Mouse (Mus musculus) heart, postnatal 10 days (tissue): ENCODE measurements around the gene Syce2. TPM values are rescaled to one million over a fixed set of nuclear protein-coding genes. Genes with fewer than 3 reads are reported as not detected.
A peak's percentile ranks its signal among the peaks of the same experiment; 100 is the strongest.

Source experiments
- DNase-seq, 2 experiments: peaks; one replicate each; pipeline ENCODE4 v3.0.0; 2021
- intact Hi-C: fragments of 180-260 bp; cut with DNase I; formaldehyde crosslinking; loops from one replicate; pipeline ENCODE4 v1.15.1; 2025
- total RNA-seq, 2 experiments: library from RNA; stranded (reverse); gene quantifications; 2 replicates each; pipeline ENCODE4 v1.2.3; 2021

Gene Syce2
- total RNA-seq, 2 experiments from 2014 or later: 6.9 TPM

GRCm38 (mm10) chr8:84841514-84841913 lies 30.4 kb upstream of the Syce2 start:
- no peak for DNase-seq
- intact Hi-C loops: no loop called here

DNA sequence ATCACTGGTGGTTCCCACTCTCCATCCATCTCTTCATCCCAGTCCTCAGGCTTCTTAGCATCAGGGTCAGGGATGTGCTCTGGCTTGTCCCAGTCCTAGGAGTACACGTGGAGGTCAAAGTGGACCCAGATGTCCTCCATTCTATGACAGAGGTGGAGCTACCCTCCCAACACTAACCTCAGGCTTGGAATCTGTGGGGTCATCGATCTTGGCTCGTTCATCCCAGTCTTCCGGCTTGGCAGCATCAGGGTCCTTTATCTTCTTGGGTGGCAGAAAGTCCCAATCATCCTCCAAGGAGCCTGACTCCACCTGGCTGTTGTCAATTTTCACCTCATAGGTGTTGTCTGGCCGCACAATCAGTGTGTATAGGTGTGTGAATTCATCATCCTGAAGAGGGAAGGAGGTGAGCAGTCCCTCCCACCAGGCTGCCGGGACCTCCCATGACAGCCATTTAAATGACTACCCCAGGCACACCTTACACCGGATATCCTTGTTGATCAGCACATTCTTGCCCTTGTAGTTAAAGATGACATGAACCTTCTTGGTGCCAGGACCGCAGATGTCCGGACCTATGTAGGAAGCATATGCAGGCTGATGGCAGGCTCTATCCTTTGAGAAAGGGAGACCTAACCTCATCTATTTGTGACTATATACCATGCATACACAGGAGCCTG lies 27.4 kb upstream of the Syce2 start:
- no peak for DNase-seq
- intact Hi-C loops: no loop called here

GRCm38 (mm10) chr8:84845355-84846093 lies 26.4 kb upstream of the Syce2 start:
- intact Hi-C loops: loop anchor here (2.0 kb wide), 1 partner anchor 57 kb away; no protein-coding TSS in a partner anchor
- peak; percentile 52 to 61 for DNase-seq

DNA sequence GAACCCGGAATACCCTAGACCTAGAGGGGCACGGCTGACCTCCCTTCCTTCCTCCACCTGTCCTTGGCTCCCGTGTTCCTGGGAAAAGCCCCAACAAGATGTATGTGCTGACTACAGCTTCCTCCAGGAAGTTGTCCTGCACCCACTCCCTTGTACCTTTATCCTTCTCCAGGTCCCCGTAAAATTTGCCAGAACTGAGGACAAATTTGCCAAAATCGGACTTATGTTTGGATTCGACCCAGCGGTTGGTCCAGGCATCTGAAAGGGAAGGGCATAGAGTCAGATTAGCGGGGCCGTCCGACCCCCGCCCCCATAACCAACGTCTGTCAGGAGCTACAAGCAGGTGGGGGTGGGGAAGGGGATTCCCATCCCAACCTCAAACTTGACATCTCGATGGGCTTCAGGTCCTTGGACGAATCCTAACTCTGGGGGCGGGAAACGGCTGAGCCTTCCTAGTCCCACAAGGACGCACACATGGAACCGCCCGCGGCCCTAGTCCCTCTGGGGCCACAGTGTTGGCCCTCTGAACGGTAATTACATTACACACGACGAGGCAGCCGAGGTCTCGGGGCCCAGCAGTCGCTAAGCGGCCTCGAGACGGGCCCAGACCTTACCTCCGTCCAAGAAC lies 25.7 kb upstream of the Syce2 start:
- DNase-seq: no peak
- intact Hi-C loops: loop anchor here (2.0 kb wide), 1 partner anchor 57 kb away; no protein-coding TSS in a partner anchor

GRCm38 (mm10) chr8:84846722-84847572 lies 25.0 kb upstream of the Syce2 start, which contains the start of gene Calr:
Gene Calr, minus strand, starts transcription at chr8:84846934.
- intact Hi-C loops: loop anchor here (2.0 kb wide), 1 partner anchor 56 kb away; no protein-coding TSS in a partner anchor
- DNase-seq: peak; percentile 99 to 100

DNA sequence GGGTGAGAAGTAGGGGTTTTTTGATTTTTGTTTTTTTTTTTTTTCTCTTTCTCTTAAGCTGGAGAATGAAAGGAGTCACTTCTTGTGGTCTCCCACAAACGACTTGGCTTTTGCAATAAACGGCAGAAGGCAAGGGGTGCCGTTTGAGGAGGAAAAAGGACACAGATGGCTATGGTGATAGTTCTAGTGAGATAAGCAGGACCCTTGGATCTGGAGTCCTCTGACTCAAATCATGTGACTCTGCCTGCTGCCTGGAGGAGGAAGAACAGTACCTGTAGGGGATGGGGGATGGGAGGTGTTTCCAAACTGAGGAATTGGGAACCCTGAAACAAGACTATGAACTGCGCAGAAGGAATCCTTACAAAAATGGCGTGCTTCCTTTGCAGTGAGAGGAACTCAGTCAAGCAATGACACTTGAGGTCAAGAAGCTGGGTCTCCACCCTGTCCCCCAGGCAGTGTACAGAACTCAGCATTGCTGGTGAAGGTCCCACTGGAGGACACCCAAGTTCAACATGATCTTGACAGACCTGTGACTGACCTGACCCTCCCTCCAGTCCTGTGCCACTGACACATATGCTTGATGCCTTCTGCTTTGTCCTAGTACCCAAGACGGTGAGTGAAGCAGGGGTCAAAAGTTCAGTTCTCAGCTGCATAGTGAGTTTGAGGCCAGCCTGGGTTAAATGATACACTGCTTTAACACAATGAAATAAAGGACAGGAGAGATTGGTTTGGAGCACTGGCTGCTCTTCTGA lies 24.1 kb upstream of the Syce2 start:
- DNase-seq: no peak
- intact Hi-C loops: loop anchor here (2.0 kb wide), 1 partner anchor 55 kb away; no protein-coding TSS in a partner anchor

DNA sequence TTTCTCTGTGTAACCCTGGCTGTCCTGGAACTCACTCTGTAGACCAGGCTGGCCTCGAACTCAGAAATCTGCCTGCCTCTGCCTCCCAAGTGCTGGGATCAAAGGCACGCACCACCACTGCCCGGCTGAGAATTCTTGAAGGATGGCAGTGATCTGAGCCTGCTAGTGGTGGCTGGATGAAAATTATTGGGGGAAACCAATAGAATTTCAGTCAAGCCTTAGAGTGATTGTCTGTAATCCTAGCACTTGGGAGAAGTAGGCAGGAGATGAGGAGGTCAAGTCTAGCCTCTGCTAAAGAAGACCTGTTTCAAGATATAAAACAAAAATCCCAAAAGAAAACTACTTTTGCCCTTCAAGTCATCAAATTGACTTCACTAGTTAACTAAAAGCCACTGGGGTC lies 15.5 kb upstream of the Syce2 start:
- no peak for DNase-seq
- intact Hi-C loops: no loop called here

DNA sequence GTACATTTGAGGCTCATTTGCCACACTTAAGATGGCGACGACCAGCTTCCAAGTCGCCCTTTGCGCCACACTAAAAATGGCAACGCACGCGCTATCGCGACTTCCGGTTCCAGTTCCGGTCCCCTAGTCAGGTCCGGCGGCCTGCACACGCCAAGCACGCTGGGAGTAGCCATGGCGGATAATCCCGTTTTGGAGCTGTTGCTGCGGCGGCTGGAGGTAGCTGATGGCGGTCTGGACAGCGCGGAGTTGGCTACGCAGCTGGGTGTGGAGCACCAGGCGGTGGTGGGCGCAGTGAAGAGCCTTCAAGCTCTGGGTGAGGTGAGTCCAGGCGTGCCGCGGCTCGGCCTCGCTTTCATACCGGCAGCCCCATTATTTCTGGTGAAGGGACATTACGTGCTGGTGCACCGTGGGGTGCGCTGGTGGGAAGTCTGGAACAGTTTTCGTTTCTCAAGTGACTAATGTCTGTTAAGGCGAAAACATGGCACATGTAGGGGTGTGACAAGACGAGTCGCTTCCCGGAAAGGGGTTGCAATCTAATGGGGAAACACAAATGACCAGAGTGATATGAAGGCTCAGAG lies 15.0 kb upstream of the Syce2 start, which contains the start of gene Farsa:
Gene Farsa, plus strand, starts transcription at position 126 of the 578 bp plus-strand sequence.
- intact Hi-C loops: no loop called here
- DNase-seq: peak; percentile 95 to 97

- DNase-seq: peak; percentile 23 to 58
- intact Hi-C loops: no loop called here
These were observed 526 bp downstream of the Syce2 start for GRCm38 (mm10) chr8:84872309-84872965.

DNA sequence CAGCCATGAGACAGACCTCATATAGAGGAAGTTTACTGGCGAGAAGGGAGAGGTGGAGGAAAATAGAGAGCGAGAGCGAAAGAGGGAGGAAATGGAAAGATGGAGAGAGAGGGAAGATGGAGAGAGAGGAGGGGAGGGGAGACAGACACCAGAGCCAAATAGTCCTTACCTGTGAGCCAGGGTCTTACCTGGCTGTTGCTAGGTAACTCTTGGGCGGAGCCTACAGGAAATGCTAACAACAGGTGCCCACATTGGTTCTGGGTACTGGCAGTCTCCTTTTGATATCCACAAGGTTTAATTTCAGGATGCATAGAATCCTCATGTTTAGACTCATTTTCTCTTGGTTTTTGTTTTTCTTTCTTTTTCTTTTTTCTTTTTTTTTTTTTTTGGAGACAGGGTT lies 1.1 kb downstream of the Syce2 start:
- intact Hi-C loops: no loop called here
- no peak for DNase-seq

DNA sequence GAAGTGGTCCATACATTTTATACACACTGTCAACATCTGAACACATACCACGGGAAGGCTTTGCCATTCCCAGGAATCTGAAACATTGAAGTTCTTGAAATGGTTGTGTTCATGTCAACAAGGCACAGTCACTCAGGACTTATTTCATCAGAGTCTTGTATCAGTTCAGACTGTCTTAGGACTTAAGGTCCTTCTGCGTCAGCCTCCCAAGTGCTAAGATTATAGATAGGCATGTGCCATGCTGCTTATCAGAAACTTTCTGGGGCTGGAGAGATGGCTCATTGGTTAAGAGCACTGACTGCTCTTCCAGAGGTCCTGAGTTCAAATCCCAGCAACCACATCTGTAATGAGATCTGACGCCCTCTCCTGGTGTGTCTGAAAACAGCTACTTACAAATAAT lies 2.4 kb downstream of the Syce2 start:
- DNase-seq: no peak
- intact Hi-C loops: no loop called here

DNA sequence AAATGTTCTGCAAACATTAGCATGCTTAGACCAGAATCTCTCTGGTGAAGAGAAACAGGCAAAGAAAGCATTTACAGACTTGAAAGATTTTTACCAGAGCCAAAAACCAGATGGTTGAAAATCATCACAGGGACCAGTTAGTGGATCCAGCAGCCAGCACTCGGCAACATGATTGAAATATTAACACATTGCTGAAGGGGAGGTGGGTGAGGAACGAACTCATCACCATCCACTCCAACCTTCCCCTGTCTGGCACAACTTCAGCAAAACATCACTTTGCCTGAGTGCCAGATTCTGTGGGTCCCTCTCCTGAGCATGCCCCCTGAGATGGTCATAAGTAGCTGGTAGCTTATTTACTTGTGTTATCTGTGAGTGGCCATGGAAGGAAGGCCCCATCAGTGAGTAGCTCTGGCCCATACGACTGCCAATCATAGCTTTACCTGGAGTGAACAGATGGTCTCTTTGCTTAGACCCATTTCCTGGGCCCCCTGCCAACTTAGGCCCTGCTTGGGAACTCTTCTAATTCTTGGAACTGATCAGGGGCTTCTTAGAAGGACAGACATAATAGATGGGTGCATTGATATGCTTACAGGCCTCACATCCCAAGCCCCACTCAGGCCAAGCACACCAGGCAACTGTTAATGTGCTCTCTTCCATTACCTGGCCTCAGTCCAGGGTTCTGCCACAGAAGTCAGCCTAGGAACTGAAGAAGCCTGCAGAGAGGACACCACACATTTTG lies 5.6 kb downstream of the Syce2 start:
- no peak for DNase-seq
- intact Hi-C loops: no loop called here

GRCm38 (mm10) chr8:84878915-84879314 lies 7.0 kb downstream of the Syce2 start:
- no peak for DNase-seq
- intact Hi-C loops: no loop called here

- intact Hi-C loops: no loop called here
- no peak for DNase-seq
These were observed 12.8 kb downstream of the Syce2 start for GRCm38 (mm10) chr8:84884728-84885127.

- DNase-seq: no peak
- intact Hi-C loops: no loop called here
These were observed 16.4 kb downstream of the Syce2 start for GRCm38 (mm10) chr8:84888280-84888679.

GRCm38 (mm10) chr8:84889141-84889540 lies 17.2 kb downstream of the Syce2 start:
- DNase-seq: no peak
- intact Hi-C loops: no loop called here

DNA sequence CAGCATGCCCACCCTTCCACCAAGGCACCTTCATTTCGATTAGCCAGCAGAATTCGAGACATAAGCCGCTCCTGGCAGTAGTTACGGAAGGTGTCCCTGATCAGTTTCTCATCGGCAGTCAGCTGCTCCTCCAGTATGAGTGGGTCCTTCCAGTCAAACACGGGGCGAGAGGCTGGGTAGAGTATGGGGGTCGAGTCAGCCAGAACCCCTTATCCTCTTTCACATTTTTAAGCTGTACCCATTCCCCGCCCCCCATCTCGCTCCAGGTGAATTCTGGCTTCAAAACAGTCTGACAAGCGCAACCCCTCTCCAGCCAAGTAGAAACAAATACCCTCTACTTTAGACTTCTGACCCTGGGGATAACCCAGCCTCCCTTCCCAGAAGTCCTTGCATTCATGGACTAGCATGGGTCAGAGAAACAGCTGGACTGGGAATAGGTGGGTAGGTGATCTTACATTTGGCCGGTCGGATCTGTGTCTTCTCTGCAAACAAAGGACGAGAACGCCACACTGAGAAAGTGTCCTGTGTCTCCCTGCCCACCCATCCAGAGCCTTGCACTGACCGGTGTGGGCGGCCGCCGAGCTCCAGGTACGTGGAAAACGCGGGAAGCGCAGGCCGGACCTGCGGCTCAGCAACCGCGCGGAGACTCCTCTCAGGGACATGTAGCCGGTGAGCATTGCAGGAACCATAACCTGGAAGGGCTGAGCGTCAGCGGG lies 21.2 kb downstream of the Syce2 start:
- intact Hi-C loops: no loop called here
- no peak for DNase-seq

GRCm38 (mm10) chr8:84893709-84894134 lies 21.8 kb downstream of the Syce2 start, which contains the start of gene Gcdh:
Gene Gcdh, minus strand, starts transcription at chr8:84893921.
- peak; percentile 96 for DNase-seq
- intact Hi-C loops: no loop called here
